Mouse (Mus musculus): Measurements from ENCODE around the gene Slc12a3.

Gene Slc12a3

GRCm38 (mm10) chr8:94408443-94409080, 79.6 kb downstream of the Slc12a3 start:
- DNase-seq (ENCODE audit: low spot score) = no peak

GRCm38 (mm10) chr8:94409523-94409922, 80.5 kb downstream of the Slc12a3 start:
- no peak for DNase-seq (ENCODE audit: low spot score)

GRCm38 (mm10) chr8:94412518-94412917, 83.5 kb downstream of the Slc12a3 start:
- DNase-seq (ENCODE audit: low spot score) = no peak

- no peak for DNase-seq (ENCODE audit: low spot score)
Measured at GRCm38 (mm10) chr8:94413509-94413908, 84.5 kb downstream of the Slc12a3 start.

- DNase-seq (ENCODE audit: low spot score) = no peak
Measured at GRCm38 (mm10) chr8:94415218-94415617, 86.2 kb downstream of the Slc12a3 start.

All from c-Kit-positive CD71-positive TER-119-positive erythroid progenitor cells, embryonic 14.5 days (primary cell).